ENCODE assay signal across 11 mouse cellular contexts in the genomic region with DNA sequence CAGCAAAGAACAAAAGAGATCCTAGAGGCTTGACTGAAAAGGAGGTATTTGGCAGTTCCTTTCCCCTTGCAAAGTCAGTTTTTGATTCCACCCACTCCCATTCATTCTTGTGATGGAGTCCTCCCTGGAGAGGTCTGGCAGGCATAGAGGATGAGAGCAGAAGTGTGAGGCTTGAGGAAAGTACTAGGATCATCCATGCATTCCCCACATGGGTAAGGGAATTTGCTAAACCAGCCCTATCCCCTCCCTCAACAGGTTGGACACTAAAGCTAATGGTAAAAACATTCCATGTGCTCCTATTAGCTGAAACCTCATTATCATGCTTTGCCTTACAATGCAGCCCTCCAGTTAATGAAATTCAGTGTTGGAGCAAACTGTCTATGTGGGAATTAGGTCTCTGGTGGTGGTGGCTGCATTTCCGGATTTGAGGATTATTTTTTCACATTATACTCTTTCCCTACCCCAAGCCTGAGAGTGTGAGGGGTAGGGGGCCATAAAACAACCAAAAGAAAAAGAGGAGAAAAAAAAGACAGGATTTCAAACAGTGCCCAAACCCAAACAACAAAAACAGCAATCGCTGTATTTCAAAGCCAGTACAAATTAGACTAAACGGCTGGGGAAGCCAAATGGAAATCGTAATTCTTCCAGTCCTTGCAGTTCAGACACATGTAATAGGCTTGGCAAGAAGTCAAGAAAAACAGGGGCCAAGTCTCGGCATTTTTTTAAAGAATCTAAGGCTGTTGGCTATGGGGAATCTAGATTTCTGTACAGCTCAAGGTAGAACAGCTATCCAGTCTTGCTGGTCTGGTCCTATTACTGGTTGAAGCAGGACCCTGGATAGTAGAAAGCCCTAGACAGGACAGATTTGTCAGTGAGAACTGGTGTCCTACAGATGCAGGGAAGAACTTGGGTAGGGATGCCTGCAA.
DNase-seq lines count a peak whose midpoint lies in the region; ATAC-seq and TF ChIP-seq lines count a peak whose summit lies in the region.
"Had no signal": no experiment of that assay in that cellular context is flagged by ENCODE, and none has a peak within 500 bp of the region (broad histone marks: within the 10 kb centered on the region; RNA-seq: fewer than 3 reads in every experiment).

No protein-coding gene starts in this region.

- no peak overlapping the region for H3K4me2 ChIP-seq in kidney, embryonic 14.5 days (replicated peaks; ENCODE audit: low read depth, low read length)

- peaks cover 5% of the 10 kb centered on the region; the same call in 1 of the 2 replicates for H3K4me1 ChIP-seq in kidney, embryonic 14.5 days (ENCODE audit: control insufficient read depth, insufficient read depth, low read length)
- H3K4me1 ChIP-seq in thymus, adult 2 months (replicated peaks; ENCODE audit: control insufficient read depth, insufficient read depth, low read length) = no peaks in the 10 kb centered on the region
- H3K4me1 ChIP-seq in heart, embryonic 10.5 days = no peaks in the 10 kb centered on the region
- H3K4me1 ChIP-seq: megakaryocyte, embryonic 14.5 days had no signal

- peak; percentile 50 for DNase-seq in adrenal gland, postnatal 10 days
- no peak for DNase-seq in adrenal gland, adult 8-10 months
- no peak for DNase-seq in kidney, adult 8-10 months
- peak; percentile 60 for DNase-seq in R1 (ENCODE audit: low read depth, low spot score)
- peak; percentile 45 for DNase-seq in kidney, postnatal 14 days
- DNase-seq in thymus, adult 2 months = no peak
- DNase-seq in heart, embryonic 10.5 days (ENCODE audit: low spot score) = no peak
- DNase-seq: liver had no signal

- TF ChIP-seq CTCF in thymus, adult 2 months (IDR thresholded peaks at IDR 0.05; ENCODE audit: borderline replicate concordance, control insufficient read depth, extremely low read depth, insufficient read depth, low read length, poor library complexity) = no peak

- ATAC-seq in kidney, embryonic 14.5 days (ENCODE audit: low FRiP score, low TSS enrichment) = peak; percentile 84

- H3K9ac ChIP-seq in kidney, embryonic 14.5 days (ENCODE audit: low read depth, low read length) = no peak overlapping the region

- 10% methylated on average over 5 of the region's 5 CpGs for WGBS in kidney, embryonic 14.5 days
- 45% methylated on average over 5 of the region's 5 CpGs for WGBS in thymus, adult 2 months
- 71% methylated on average over 5 of the region's 5 CpGs for WGBS in heart, embryonic 10.5 days

- no peak for TF ChIP-seq POLR2A in thymus, adult 2 months (IDR thresholded peaks at IDR 0.05; ENCODE audit: control insufficient read depth, extremely low read depth, insufficient read depth, low read length, poor library complexity)

- no peak overlapping the region for H3K27ac ChIP-seq in kidney, embryonic 14.5 days (ENCODE audit: low read depth, low read length)
- no peak overlapping the region for H3K27ac ChIP-seq in thymus, adult 2 months (ENCODE audit: control insufficient read depth, insufficient read depth, low read length)
- H3K27ac ChIP-seq in heart, embryonic 10.5 days = no peak overlapping the region
- H3K27ac ChIP-seq: layer of hippocampus, adult 2 months had no signal

- no peaks in the 10 kb centered on the region for H3K9me3 ChIP-seq in kidney, embryonic 14.5 days (ENCODE audit: control insufficient read depth, low read length)
- H3K9me3 ChIP-seq in heart, embryonic 10.5 days = no peaks in the 10 kb centered on the region

- no peaks in the 10 kb centered on the region for H3K27me3 ChIP-seq in kidney, embryonic 14.5 days (ENCODE audit: control insufficient read depth, insufficient read depth, low read length)
- no peaks in the 10 kb centered on the region for H3K27me3 ChIP-seq in thymus, adult 2 months (ENCODE audit: control insufficient read depth, insufficient read depth, low read length)
- H3K27me3 ChIP-seq in heart, embryonic 10.5 days (ENCODE audit: insufficient read depth, poor library complexity, severe bottlenecking) = no peaks in the 10 kb centered on the region
- H3K27me3 ChIP-seq: megakaryocyte, embryonic 14.5 days had no signal

- no peaks in the 10 kb centered on the region for H3K36me3 ChIP-seq in kidney, embryonic 14.5 days (ENCODE audit: control insufficient read depth, insufficient read depth, low read length)
- H3K36me3 ChIP-seq in thymus, adult 2 months (ENCODE audit: control insufficient read depth, insufficient read depth, low read length) = no peaks in the 10 kb centered on the region
- no peaks in the 10 kb centered on the region for H3K36me3 ChIP-seq in heart, embryonic 10.5 days

- H3K4me3 ChIP-seq in kidney, embryonic 14.5 days (ENCODE audit: low read length) = no peak overlapping the region
- H3K4me3 ChIP-seq in thymus, adult 2 months (ENCODE audit: control insufficient read depth, insufficient read depth, low read length) = no peak overlapping the region
- H3K4me3 ChIP-seq in heart, embryonic 10.5 days = no peak overlapping the region
- H3K4me3 ChIP-seq: layer of hippocampus, adult 2 months; megakaryocyte, embryonic 14.5 days had no signal

Comparison
In these comparisons a context has a peak if more than half of its experiments do, and no peak if none do; other contexts are left out.
1. DNase-seq: peak in adrenal gland, postnatal 10 days (single experiment), R1 (single experiment) and kidney, postnatal 14 days (single experiment); none in adrenal gland, adult 8-10 months (single experiment), kidney, adult 8-10 months (0 of 2), thymus, adult 2 months (single experiment) and heart, embryonic 10.5 days (single experiment).